Comparison of ENCODE assay signal across 9 mouse cellular contexts in genomic region chr15:82065511-82065910, GRCm38 (mm10). TPM values are rescaled to one million over a fixed set of nuclear protein-coding genes. Genes with fewer than 3 reads are reported as not detected.
A peak's percentile ranks its signal among the peaks of the same experiment; 100 is the strongest.
DNase-seq lines count a peak whose midpoint lies in the region; ATAC-seq lines count a peak whose summit lies in the region.
"Had no signal": no experiment of that assay in that cellular context is flagged by ENCODE, and none has a peak within 500 bp of the region (broad histone marks: within the 10 kb centered on the region; RNA-seq: fewer than 3 reads in every experiment).

No protein-coding gene starts in this region.

- H3K4me2 ChIP-seq in kidney, embryonic 14.5 days (replicated peaks; ENCODE audit: low read depth, low read length), result no peak overlapping the region
- no peak overlapping the region for H3K4me2 ChIP-seq in liver, embryonic 11.5 days
- H3K4me2 ChIP-seq: heart, embryonic 13.5 days had no signal

- peak; percentile 74 for DNase-seq in B cell, adult 2 months
- DNase-seq in NIH3T3 (ENCODE audit: low read depth), result peak; percentile 88
- peak; percentile 89 for DNase-seq in cerebellum, adult 9-10 months
- peak; percentile 68 for DNase-seq in gastrocnemius, postnatal 10 days
- peak; percentile 53 for DNase-seq in liver, embryonic 11.5 days (ENCODE audit: low spot score)
- DNase-seq in retina, postnatal 7 days (ENCODE audit: low read depth, low spot score), result peak; percentile 80

- H3K9ac ChIP-seq in kidney, embryonic 14.5 days (ENCODE audit: low read depth, low read length), result peak overlapping the region; percentile 23; the same call in 1 of the 2 replicates
- no peak overlapping the region for H3K9ac ChIP-seq in liver, embryonic 11.5 days (ENCODE audit: low read depth, low read length)
- H3K9ac ChIP-seq: heart, embryonic 13.5 days had no signal

- H3K9me3 ChIP-seq in kidney, embryonic 14.5 days (ENCODE audit: control insufficient read depth, low read length), result no peaks in the 10 kb centered on the region
- no peaks in the 10 kb centered on the region for H3K9me3 ChIP-seq in liver, embryonic 11.5 days (ENCODE audit: control insufficient read depth, low read length)

- H3K27ac ChIP-seq in kidney, embryonic 14.5 days (ENCODE audit: low read depth, low read length), result no peak overlapping the region
- no peak overlapping the region for H3K27ac ChIP-seq in liver, embryonic 11.5 days (ENCODE audit: low read depth, low read length)
- H3K27ac ChIP-seq: heart, embryonic 13.5 days had no signal

- peak; percentile 35; the same call in 1 of the 2 replicates for ATAC-seq in kidney, embryonic 14.5 days (ENCODE audit: low FRiP score, low TSS enrichment)
- no peak for ATAC-seq in liver, embryonic 11.5 days (replicated peaks; ENCODE audit: low FRiP score)
- ATAC-seq in megakaryocyte, adult 5-6 weeks (ENCODE audit: poor library complexity, severe bottlenecking), result no peak; the same call in 1 of the 2 replicates

- H3K4me3 ChIP-seq in kidney, embryonic 14.5 days (ENCODE audit: low read length), result no peak overlapping the region
- H3K4me3 ChIP-seq in liver, embryonic 11.5 days (ENCODE audit: low read depth, low read length), result no peak overlapping the region
- H3K4me3 ChIP-seq: heart, embryonic 13.5 days had no signal

- no peaks in the 10 kb centered on the region for H3K4me1 ChIP-seq in kidney, embryonic 14.5 days (ENCODE audit: control insufficient read depth, insufficient read depth, low read length)
- H3K4me1 ChIP-seq in liver, embryonic 11.5 days (replicated peaks; ENCODE audit: control insufficient read depth, insufficient read depth, low read length), result no peaks in the 10 kb centered on the region

- peaks cover 31% of the 10 kb centered on the region for H3K27me3 ChIP-seq in kidney, embryonic 14.5 days (ENCODE audit: control insufficient read depth, insufficient read depth, low read length)
- peaks cover 61% of the 10 kb centered on the region for H3K27me3 ChIP-seq in liver, embryonic 11.5 days (replicated peaks; ENCODE audit: control insufficient read depth, insufficient read depth, low read length)

- 15% methylated on average over 7 of the region's 7 CpGs for WGBS in kidney, embryonic 14.5 days
- 16% methylated on average over 7 of the region's 7 CpGs for WGBS in liver, embryonic 11.5 days

- H3K36me3 ChIP-seq in kidney, embryonic 14.5 days (ENCODE audit: control insufficient read depth, insufficient read depth, low read length), result no peaks in the 10 kb centered on the region
- no peaks in the 10 kb centered on the region for H3K36me3 ChIP-seq in liver, embryonic 11.5 days (ENCODE audit: control insufficient read depth, insufficient read depth, low read length)
- H3K36me3 ChIP-seq: heart, embryonic 13.5 days had no signal

RNA-seq across cellular contexts. Expression of gene Mei1, which starts 4.3 kb away (rescaled TPM):
- under 1 TPM; 0.23 to 0.36 TPM for total RNA-seq in gastrocnemius, postnatal 10 days (2021)
- polyA plus RNA-seq in kidney, embryonic 14.5 days (2014; fragmentation: Nextera tagmentation; extraction: Ambion mirVana), result 0.07 TPM in 1 of 2 replicates, not detected in the other
- not detected in 2 replicates for polyA plus RNA-seq in liver, embryonic 11.5 days (2014; fragmentation: Nextera tagmentation; extraction: Ambion mirVana)
- not detected in 2 replicates for total RNA-seq in megakaryocyte, adult 5-6 weeks (2015)
- not detected in 2 replicates for total RNA-seq in megakaryocyte, adult 5-6 weeks (2017)
- polyA plus RNA-seq: heart, embryonic 13.5 days had no signal

RNA-seq across cellular contexts. Expression of gene 4930407I10Rik, which starts 6.6 kb away (rescaled TPM):
- not detected for total RNA-seq in gastrocnemius, postnatal 10 days (2021)
- not detected in 2 replicates for polyA plus RNA-seq in kidney, embryonic 14.5 days (2014; fragmentation: Nextera tagmentation; extraction: Ambion mirVana)
- not detected in 2 replicates for polyA plus RNA-seq in liver, embryonic 11.5 days (2014; fragmentation: Nextera tagmentation; extraction: Ambion mirVana)
- total RNA-seq in megakaryocyte, adult 5-6 weeks (2015), result not detected in 2 replicates
- not detected in 2 replicates for total RNA-seq in megakaryocyte, adult 5-6 weeks (2017)
- polyA plus RNA-seq: heart, embryonic 13.5 days had no signal

RNA-seq across cellular contexts. Expression of gene Snu13, which starts 18.1 kb away (rescaled TPM):
- 10 to 100 TPM; 50.0 to 54.5 TPM for total RNA-seq in gastrocnemius, postnatal 10 days (2021)
- polyA plus RNA-seq in kidney, embryonic 14.5 days (2014; fragmentation: Nextera tagmentation; extraction: Ambion mirVana), result 342 and 399 TPM in 2 replicates
- polyA plus RNA-seq in liver, embryonic 11.5 days (2014; fragmentation: Nextera tagmentation; extraction: Ambion mirVana), result 393 and 418 TPM in 2 replicates
- 104 and 106 TPM in 2 replicates for total RNA-seq in megakaryocyte, adult 5-6 weeks (2015)
- total RNA-seq in megakaryocyte, adult 5-6 weeks (2017), result 79.1 and 80.3 TPM in 2 replicates

RNA-seq across cellular contexts. Expression of gene Desi1, which starts 31.8 kb away (rescaled TPM):
- 10 to 100 TPM; 18.5 to 20.7 TPM for total RNA-seq in gastrocnemius, postnatal 10 days (2021)
- 18.9 and 33.0 TPM in 2 replicates for polyA plus RNA-seq in kidney, embryonic 14.5 days (2014; fragmentation: Nextera tagmentation; extraction: Ambion mirVana)
- 27.4 and 30.3 TPM in 2 replicates for polyA plus RNA-seq in liver, embryonic 11.5 days (2014; fragmentation: Nextera tagmentation; extraction: Ambion mirVana)
- 19.1 and 26.3 TPM in 2 replicates for total RNA-seq in megakaryocyte, adult 5-6 weeks (2015)
- total RNA-seq in megakaryocyte, adult 5-6 weeks (2017), result 2.6 and 3.9 TPM in 2 replicates
